Mouse (Mus musculus) kidney, adult 8-10 months (tissue): ENCODE results near the gene Arid1b.

ENCODE experiments used
- DNase-seq, 2 experiments: peaks; one replicate each; pipeline ENCODE4 v3.0.0; 2022

The Arid1b gene

DNA sequence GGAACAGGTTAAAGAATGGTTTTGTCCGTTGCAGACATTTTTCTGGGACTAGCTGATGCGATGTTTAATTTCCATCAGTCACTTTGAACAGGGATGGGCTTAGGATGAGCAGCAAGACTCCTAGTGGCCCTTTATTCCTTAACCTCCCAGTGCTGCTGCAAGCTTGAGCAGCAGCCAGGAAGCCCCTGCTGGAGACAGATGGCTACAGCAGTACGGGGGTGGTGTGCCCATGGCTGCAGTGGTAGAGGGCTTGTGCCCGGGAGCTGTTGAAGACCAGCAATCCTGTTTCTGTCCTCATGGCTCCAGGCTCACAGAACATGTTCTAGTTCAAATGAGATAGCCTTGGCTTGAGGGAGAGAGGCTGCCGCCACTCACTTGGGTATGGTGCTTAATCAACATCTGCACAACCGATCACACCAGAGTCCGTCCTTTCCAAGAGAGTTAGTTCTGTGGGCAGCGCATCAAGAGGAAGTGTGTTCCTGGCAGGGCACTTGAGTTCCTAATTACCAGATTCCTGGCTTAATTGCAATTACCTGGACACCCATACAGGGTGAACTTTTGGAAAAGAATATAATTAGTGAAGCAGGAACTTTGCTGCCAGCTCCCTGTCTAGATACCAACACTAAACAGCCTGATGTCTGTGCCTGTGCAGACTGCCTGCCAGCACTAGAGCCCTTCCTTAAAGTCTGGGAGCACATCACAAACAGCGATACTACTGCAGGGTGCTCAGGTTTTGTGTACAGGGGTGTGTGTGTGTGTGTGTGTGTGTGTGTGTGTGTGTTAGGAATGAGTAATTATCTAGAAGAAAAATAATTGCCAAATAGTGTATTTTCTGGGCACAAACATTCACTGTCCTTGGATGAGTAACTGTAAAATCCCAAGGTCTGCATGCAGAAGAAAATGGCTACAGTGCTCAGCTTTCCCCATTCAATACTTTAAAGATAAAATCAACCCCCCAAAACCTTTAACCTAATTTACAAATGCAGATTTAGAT is 224.0 kb downstream of the Arid1b start:
- no peak for DNase-seq

GRCm38 (mm10) chr17:5218955-5219557 is 224.9 kb downstream of the Arid1b start:
- DNase-seq, result no peak

- peak; percentile 41 to 60 for DNase-seq
Measured at GRCm38 (mm10) chr17:5221041-5221440, 226.9 kb downstream of the Arid1b start.

GRCm38 (mm10) chr17:5221558-5221957 is 227.4 kb downstream of the Arid1b start:
- no peak for DNase-seq

DNA sequence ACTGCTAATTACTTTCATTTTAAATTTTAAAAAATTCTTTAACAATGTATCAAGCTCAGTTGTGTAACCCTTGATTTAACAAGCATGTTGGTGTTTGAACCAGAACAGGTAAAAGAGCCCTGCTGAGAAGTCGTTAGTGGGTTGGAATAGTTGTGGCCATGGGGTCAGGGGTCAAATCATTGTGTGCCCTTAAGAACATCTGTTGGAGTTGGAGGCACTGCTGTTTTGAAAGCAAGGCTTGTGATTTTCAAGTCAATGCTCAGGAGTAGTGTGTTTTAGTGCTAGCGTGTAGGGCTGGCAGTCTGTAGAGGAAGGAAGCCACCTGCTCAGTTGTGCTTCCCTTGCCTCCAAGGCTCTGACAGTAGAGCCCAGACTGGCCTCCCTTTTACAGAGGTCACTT is 228.7 kb downstream of the Arid1b start:
- DNase-seq, result no peak

DNA sequence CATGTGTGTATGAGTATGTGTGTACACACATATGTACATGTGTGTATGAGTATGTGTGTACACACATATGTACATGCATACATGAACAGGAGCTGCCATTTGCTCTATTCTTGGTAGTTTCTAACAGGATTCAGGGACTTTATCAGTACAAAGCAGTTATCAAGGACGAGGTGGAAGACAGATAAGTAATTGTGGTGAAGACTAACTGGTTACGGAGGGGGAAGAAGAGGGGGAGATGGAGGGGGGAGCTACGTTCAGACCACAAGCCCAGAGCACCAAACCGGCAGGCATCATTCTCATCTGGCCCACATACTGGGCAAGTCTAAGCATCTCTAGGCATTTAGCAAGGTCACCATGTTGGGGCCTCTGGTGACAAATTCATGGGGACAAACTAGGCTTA is 230.8 kb downstream of the Arid1b start:
- DNase-seq, result no peak

DNA sequence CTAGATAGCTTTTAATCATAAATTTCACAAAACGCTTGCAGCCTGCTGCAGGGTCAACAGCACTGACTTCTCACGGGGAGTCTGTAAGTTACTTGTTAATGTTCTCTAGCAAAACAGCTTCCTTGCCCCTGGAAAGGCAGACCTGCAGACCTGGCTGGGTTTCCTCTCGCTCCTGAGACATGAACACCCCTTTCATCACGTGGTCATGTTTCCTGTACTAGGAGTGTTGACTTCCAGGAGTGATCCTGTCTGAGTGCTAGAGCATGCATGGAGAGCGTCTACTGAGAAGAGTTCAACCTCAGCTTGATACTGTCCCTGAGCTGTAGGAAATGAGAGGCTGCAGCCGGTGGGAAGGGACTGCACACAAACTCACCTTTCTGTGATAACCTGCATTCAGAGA is 233.0 kb downstream of the Arid1b start:
- DNase-seq, result peak; percentile 52 to 59

- DNase-seq, result no peak
Measured at GRCm38 (mm10) chr17:5227950-5228615, 234.0 kb downstream of the Arid1b start.

DNA sequence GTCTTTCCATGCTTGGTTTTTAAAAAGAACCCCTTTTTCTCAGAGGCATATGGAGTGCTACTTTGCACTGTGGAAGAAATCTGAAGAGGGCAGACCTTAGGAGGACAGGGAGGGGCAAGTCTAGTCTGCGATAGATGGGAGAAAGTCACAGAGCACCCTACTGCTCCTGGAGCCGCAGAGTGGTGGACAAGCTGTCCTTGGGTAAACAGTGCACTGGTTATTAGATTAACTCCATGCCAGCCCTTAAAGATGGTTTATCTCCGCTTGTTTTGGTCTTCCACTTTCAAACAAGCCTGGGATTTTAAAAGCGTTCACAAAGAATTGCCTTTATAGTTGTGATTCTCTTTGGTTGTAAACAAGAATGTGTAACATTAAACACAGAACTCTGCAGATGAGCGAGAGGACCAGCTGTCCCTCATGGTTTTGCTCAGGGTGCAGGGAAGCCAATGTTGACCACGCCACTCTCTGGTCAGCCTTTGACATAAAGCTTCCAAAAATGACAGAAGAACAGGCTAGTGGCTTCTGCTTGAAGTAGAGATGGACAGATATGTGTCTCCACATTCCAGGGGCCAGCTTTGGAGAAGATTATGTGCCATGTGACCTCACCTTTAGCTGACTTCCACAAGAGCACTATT is 234.6 kb downstream of the Arid1b start:
- no peak for DNase-seq

GRCm38 (mm10) chr17:5230063-5230462 is 235.9 kb downstream of the Arid1b start:
- no peak for DNase-seq

GRCm38 (mm10) chr17:5232180-5232579 is 238.0 kb downstream of the Arid1b start:
- no peak for DNase-seq

- no peak for DNase-seq
Measured at GRCm38 (mm10) chr17:5233991-5234390, 239.9 kb downstream of the Arid1b start.

DNA sequence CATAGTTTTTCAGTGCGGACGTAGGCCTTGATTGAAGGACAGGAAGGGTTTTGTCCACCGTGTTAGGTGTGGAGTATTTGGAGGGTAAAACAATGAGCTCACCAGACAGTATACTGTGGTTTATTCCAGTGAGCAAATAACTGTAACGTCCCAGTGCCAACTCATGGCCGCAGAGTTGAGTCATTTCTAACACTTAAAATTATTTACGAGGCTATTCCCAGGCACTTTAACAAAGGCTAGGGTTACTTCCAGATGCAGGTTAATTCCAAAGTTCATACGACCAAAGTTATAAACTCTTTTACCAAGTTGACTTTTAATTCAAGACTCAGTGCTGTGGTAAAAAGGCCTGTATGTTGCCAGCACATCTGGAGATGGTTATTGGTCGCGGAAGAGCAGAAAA is 240.9 kb downstream of the Arid1b start:
- DNase-seq, result no peak

- DNase-seq, result no peak
Measured at GRCm38 (mm10) chr17:5237765-5238164, 243.6 kb downstream of the Arid1b start.

GRCm38 (mm10) chr17:5238387-5239245 is 244.5 kb downstream of the Arid1b start:
- no peak for DNase-seq

- DNase-seq, result no peak
Measured at GRCm38 (mm10) chr17:5244526-5244925, 250.4 kb downstream of the Arid1b start.

- peak; percentile 48 to 53 for DNase-seq
Measured at GRCm38 (mm10) chr17:5246688-5247087, 252.6 kb downstream of the Arid1b start.

- DNase-seq, result no peak
Measured at GRCm38 (mm10) chr17:5247247-5247646, 253.1 kb downstream of the Arid1b start.

DNA sequence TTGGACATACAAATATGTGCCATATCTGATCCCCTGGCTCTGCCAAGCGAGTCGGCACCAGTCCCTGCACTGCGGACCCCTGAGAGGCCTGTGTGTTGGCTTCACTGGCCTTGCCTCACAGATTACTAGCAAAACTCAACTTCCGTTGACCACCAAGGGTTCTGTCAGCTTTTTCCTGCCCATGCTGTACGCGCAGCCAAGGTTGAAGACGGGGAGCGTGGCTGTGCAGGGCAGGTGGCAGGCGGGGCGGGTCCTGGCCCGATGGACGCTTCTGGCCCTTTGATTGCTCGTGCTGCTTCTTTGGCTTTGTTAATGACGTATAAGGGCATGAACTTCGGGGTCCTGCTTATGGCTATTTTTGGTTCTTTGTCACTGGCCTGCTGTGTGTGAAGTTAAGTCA is 253.6 kb downstream of the Arid1b start:
- no peak for DNase-seq

DNA sequence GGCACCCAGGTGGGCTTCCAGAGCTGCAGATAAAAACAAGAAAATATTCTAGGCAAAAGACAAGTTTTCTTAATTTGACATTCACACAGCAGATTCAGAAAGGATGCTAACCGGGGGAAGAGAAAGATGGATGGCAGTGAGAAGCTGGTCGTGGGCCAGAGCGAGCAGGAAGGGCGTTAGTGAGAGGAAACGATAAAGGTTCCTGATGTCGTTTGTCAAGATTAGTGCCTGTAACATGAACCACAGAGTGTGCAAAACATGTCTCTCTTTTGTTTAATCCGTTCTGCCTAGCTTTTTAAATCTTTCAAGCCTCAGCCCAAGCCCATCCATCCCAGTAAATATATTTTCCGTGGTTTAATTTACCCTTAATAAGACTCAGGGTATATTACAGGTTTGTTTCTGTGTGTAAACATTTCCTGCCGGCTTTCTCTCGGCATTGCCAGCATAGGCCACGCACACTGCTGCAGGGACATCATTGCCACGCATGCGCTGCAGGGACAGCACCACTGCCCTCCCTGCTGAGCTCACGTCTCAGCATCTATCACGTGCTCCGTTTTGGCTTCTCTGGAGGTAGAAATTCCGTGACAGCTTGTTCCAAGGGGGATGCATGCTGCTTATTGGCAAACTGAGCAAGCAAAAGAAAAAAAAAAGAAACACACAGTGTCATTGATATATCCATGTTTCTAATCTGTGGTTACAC is 255.0 kb downstream of the Arid1b start:
- DNase-seq, result peak; percentile 26 to 40

GRCm38 (mm10) chr17:5249681-5250180 is 255.6 kb downstream of the Arid1b start:
- no peak for DNase-seq
